Mouse (Mus musculus) erythroid progenitor cell, adult 5-6 weeks (primary cell): ENCODE measurements around the gene 2700081O15Rik. TPM values are rescaled to one million over a fixed set of nuclear protein-coding genes. Genes with fewer than 3 reads are reported as not detected.

Source experiments
- ATAC-seq: replicated peaks from 2 replicates; pipeline ENCODE4 v1.8.0; 2016; ENCODE audit warnings: moderate number of reproducible peaks, mild to moderate bottlenecking, moderate TSS enrichment, inconsistent platforms; ENCODE audit not compliant: poor library complexity, low FRiP score, severe bottlenecking
- total RNA-seq, 2 experiments: library from RNA; stranded (forward) in 1 of 2; stranded (reverse) in 1 of 2; fragments of 150-400 nt in 1 of 2; fragments of 186-747, 209-891 nt in 1 of 2; gene quantifications; 2 replicates each; pipeline versions ENCODE4 v1.2.3 to v1.2.4; 2015 to 2017; ENCODE audit warnings: low replicate concordance in 2 of 2

Gene 2700081O15Rik
- total RNA-seq, 2 experiments from 2014 or later, result not detected

- no peak for ATAC-seq
Measured at GRCm38 (mm10) chr19:7419134-7419533, 1.7 kb downstream of the 2700081O15Rik start.

- no peak for ATAC-seq
Measured at GRCm38 (mm10) chr19:7420108-7420507, 2.7 kb downstream of the 2700081O15Rik start.

- no peak for ATAC-seq
Measured at GRCm38 (mm10) chr19:7420841-7421601, 3.6 kb downstream of the 2700081O15Rik start.

- ATAC-seq, result no peak
Measured at GRCm38 (mm10) chr19:7421602-7422591, 4.5 kb downstream of the 2700081O15Rik start.

GRCm38 (mm10) chr19:7422656-7423027, 5.2 kb downstream of the 2700081O15Rik start:
- no peak for ATAC-seq

- no peak for ATAC-seq
Measured at GRCm38 (mm10) chr19:7423028-7423655, 5.7 kb downstream of the 2700081O15Rik start.

- no peak for ATAC-seq
Measured at GRCm38 (mm10) chr19:7423656-7424030, 6.2 kb downstream of the 2700081O15Rik start.

GRCm38 (mm10) chr19:7424131-7424530, 6.7 kb downstream of the 2700081O15Rik start:
- ATAC-seq, result no peak

GRCm38 (mm10) chr19:7424590-7425397, 7.4 kb downstream of the 2700081O15Rik start:
- no peak for ATAC-seq

GRCm38 (mm10) chr19:7425398-7425775, 8.0 kb downstream of the 2700081O15Rik start:
- no peak for ATAC-seq

GRCm38 (mm10) chr19:7434887-7435286, 17.5 kb downstream of the 2700081O15Rik start:
- ATAC-seq, result no peak

GRCm38 (mm10) chr19:7436061-7436970, 18.9 kb downstream of the 2700081O15Rik start:
- ATAC-seq, result no peak

GRCm38 (mm10) chr19:7438295-7438694, 20.9 kb downstream of the 2700081O15Rik start:
- ATAC-seq, result no peak

GRCm38 (mm10) chr19:7441493-7441892, 24.1 kb downstream of the 2700081O15Rik start:
- ATAC-seq, result no peak

GRCm38 (mm10) chr19:7445105-7445504, 27.7 kb downstream of the 2700081O15Rik start:
- no peak for ATAC-seq

- no peak for ATAC-seq
Measured at GRCm38 (mm10) chr19:7445596-7445995, 28.2 kb downstream of the 2700081O15Rik start.

GRCm38 (mm10) chr19:7456803-7457202, 39.4 kb downstream of the 2700081O15Rik start:
- no peak for ATAC-seq

GRCm38 (mm10) chr19:7458901-7459300, 41.5 kb downstream of the 2700081O15Rik start:
- ATAC-seq, result no peak
